In genomic region chr11:118818528-118818927, GRCm38 (mm10) we compare ENCODE assay signal across 15 mouse cellular contexts.
"Had no signal": no experiment of that assay in that cellular context is flagged by ENCODE, and none has a peak within 500 bp of the region (broad histone marks: within the 10 kb centered on the region; RNA-seq: fewer than 3 reads in every experiment).

No protein-coding gene starts in this region.

- H3K27ac ChIP-seq: midbrain, embryonic 10.5 days; midbrain, embryonic 12.5 days; neural tube, embryonic 12.5 days; stomach, embryonic 15.5 days; stomach, postnatal 0 days had no signal

- H3K4me3 ChIP-seq: midbrain, embryonic 10.5 days; midbrain, embryonic 12.5 days; neural tube, embryonic 12.5 days; stomach, embryonic 15.5 days had no signal

- ATAC-seq: midbrain, embryonic 16.5 days had no signal

- DNase-seq: lung, adult 18-20 months; lung, embryonic 14.5 days; lung, postnatal 10 days; lung, postnatal 4 days; midbrain, embryonic 14.5 days; right cerebral cortex, postnatal 25 days; thymus, adult 2 months; thymus, postnatal 25 days; thymus, postnatal 4 days had no signal
